Mouse (Mus musculus) 3T3-L1 (cell line): ENCODE data around the gene Fancc.

Source experiments
- DNase-seq: peaks from one replicate; pipeline ENCODE4 v3.0.0-alpha.2; 2015; ENCODE audit warnings: low read depth, low spot score

Gene Fancc

GRCm38 (mm10) chr13:63247631-63248030, 249.4 kb downstream of the Fancc start:
- no peak for DNase-seq

- no peak for DNase-seq
Observed at GRCm38 (mm10) chr13:63247041-63247440, 250.0 kb downstream of the Fancc start.

DNA sequence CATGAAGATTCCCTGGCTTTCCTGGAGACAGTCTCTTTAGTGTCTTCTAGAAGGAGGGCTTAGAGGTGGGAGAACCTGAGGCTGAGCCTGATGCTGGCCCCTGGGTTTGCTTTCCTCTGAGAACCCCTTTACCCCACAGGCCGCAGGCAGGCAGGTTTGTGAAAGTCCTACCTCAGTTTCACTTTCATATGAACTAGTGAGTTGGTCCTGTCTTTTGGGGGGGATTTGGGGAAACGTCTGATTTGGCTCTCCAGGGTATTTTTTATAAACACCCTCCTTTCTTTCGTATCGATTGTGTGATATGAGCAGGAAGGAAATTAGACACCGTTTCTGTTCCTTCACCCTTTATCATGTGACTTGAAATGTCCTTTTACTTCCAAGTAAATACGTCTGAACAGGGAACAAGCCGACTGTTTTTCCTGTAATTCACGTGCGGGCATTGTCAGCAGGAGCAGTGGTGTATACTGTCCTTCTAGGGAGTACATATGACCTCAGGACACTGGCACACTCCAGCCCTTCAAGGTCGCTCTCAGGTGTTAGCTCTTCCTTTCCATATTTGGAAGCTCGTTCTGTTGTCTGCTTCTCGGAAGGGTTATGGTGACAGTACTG, 250.6 kb downstream of the Fancc start:
- no peak for DNase-seq

DNA sequence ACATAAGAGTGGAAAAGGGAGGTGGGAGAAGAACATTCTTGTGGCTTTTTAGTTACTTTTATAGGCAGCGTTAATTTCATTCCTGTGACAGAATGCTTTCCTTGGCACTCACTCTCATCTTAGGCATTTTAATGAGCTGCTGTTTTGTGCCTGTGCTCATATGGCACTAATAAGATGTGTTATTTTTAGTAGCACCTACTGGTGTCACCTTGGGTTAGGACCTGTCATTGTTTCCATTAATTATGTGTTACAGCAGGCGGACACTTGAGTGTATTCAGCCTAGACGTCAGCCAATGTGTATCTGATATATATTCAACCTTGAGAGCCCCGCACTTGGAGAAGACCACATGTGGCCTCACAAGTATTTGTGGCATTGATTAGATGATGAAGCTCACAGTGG, 251.3 kb downstream of the Fancc start:
- DNase-seq = no peak

- DNase-seq = no peak
Observed at GRCm38 (mm10) chr13:63245218-63245617, 251.9 kb downstream of the Fancc start.

DNA sequence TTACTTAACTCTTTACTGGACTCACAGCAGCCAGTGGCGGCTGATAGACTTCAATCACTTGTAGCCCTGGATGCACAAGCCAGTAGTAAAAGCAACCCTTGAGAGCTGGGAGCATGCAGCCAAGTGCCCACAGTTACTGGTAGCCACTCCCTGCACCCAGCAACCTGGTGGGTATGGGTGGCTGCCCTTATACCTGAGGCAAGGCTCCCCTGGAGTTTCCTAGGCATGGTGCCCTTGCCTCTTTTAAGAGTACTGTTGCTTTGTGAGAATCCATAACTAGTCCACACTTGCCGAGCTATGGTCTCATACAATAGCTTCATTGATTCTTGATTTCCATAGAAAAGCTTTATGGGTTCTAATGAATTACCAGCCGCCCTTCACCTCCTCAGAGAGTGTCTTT, 252.7 kb downstream of the Fancc start:
- no peak for DNase-seq

GRCm38 (mm10) chr13:63243586-63243985, 253.5 kb downstream of the Fancc start:
- peak; percentile 57 for DNase-seq

- peak; percentile 21 for DNase-seq
Observed at GRCm38 (mm10) chr13:63242401-63243192, 254.5 kb downstream of the Fancc start.

- DNase-seq = no peak
Observed at GRCm38 (mm10) chr13:63241665-63242064, 255.4 kb downstream of the Fancc start.

DNA sequence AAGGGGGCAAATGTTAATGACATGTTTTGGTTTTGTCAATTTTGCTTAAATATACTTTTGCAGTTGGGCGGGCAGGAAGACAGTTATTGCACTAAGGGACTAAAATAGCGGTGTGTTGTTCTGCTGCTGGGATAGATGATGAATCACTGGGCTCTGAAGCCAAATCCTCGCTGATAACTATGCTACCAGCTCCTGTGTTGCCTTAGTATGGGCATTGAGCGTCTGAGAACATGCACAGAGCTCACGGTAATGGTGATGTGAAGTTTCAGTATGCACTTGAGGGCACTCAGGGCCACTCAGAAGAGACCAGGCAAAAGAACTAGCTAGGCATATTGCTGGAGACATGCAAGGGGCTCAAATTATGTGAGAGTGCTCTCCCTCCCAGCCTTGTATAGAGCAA, 256.2 kb downstream of the Fancc start:
- DNase-seq = peak; percentile 65

GRCm38 (mm10) chr13:63239877-63240671, 257.0 kb downstream of the Fancc start:
- peak; percentile 56 for DNase-seq

DNA sequence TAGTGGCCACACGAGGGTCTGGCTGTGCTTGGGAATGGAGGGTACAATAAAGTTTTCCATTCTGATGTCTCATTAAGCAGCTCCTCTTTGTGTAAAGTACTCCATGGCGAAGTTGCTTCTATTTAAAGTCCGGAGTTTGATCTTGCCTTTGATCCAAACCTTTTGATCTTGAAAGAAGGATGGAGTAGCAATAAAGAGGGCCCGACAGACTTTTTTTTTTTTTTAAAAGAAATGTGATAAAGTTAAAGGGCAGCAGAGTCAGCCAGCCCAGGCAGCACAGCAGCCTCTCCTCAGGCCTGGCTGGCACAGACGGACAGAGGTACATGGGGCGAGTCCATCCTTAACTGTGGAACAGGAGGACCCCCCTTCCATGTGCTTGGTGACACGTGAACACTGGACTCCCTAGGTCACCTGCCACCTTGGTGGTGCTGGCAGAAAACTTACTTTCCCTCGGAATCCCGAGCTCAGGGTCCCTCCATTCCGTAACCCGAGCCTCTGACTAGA, 257.7 kb downstream of the Fancc start:
- peak; percentile 12 for DNase-seq

GRCm38 (mm10) chr13:63238045-63238444, 259.0 kb downstream of the Fancc start:
- no peak for DNase-seq

DNA sequence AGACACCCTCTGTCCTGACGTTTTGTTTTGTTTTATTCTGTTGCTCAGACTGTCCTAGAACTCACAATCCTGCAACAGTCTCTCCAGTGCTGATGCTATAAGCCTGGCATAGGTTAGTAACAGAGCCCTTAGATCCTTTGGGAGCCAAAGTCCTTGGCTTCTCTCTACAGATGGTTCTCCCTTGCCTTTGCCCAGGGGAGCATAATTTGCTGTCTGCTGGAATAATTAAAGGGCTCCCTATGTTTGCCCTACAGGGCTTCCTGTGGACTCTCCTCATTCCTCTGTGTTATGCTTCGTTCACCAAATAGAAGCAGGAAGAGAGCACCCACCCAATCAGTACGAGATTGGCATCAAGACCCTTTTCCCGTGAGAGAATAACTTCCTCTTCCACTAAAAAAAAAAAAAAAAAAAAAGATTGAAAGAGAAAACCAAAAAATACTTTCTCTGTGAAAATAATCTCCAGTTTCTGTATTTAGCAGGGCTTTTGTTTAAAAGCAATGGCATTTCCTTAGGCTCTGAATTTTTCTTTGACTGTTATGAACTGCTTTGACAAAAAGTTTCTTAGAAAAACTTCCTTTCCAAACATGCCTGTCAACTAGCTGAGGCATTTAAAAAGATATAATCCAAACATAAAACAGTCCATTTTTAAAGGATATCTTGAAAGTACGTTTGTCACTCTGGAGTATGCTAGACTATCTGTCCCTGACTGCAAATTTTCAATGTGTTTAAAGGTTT, 260.8 kb downstream of the Fancc start:
- DNase-seq = no peak

GRCm38 (mm10) chr13:63235551-63235950, 261.5 kb downstream of the Fancc start:
- no peak for DNase-seq
